Mouse (Mus musculus): ENCODE results near the gene Dbx1. TPM values are rescaled to one million over a fixed set of nuclear protein-coding genes. Genes with fewer than 3 reads are reported as not detected.
A peak's percentile ranks its signal among the peaks of the same experiment; 100 is the strongest.

Gene Dbx1
- polyA plus RNA-seq, 1 experiment from 2014 or later = not detected

- Histone ChIP-seq H3K9me3 (ENCODE audit: low read length) (no peaks in the 10 kb centered on the region), H3K27me3 (ENCODE audit: insufficient read depth, low read length) (no peaks in the 10 kb centered on the region), H3K4me2 (ENCODE audit: low read depth, low read length) (no peak overlapping the region), H3K27ac (ENCODE audit: low read depth) (no peak overlapping the region), H3K4me3 (ENCODE audit: low read depth, low read length) (no peak overlapping the region), H3K4me1 (ENCODE audit: insufficient read depth) (no peaks in the 10 kb centered on the region), H3K9ac (replicated peaks) (no peak overlapping the region), H3K36me3 (replicated peaks; ENCODE audit: insufficient read depth, low read length) (peaks cover 32% of the 10 kb centered on the region)
- 72% methylated on average over 3 of the region's 3 CpGs for WGBS (ENCODE audit: insufficient replicate concordance)
- no peak for ATAC-seq
- TF ChIP-seq EP300 (IDR thresholded peaks at IDR 0.05; ENCODE audit: low read depth) (no peak), CTCF (IDR thresholded peaks at IDR 0.05; ENCODE audit: low read depth) (no peak)
- DNase-seq = no peak
These were observed 38.9 kb downstream of the Dbx1 start for GRCm38 (mm10) chr7:49597776-49598175.

- no peak overlapping the region for H3K9ac ChIP-seq (replicated peaks)
- DNase-seq (no peak), ATAC-seq (no peak)
- H3K4me1 ChIP-seq (ENCODE audit: insufficient read depth) = no peaks in the 10 kb centered on the region
- no peak overlapping the region for H3K27ac ChIP-seq (ENCODE audit: low read depth)
- no peak overlapping the region for H3K4me2 ChIP-seq (ENCODE audit: low read depth, low read length)
- 82% methylated on average over 8 of the region's 8 CpGs for WGBS (ENCODE audit: insufficient replicate concordance)
- TF ChIP-seq CTCF (IDR thresholded peaks at IDR 0.05; ENCODE audit: low read depth) (no peak), EP300 (IDR thresholded peaks at IDR 0.05; ENCODE audit: low read depth) (no peak)
- peaks cover 49% of the 10 kb centered on the region for H3K36me3 ChIP-seq (replicated peaks; ENCODE audit: insufficient read depth, low read length)
- no peaks in the 10 kb centered on the region for H3K9me3 ChIP-seq (ENCODE audit: low read length)
- no peak overlapping the region for H3K4me3 ChIP-seq (ENCODE audit: low read depth, low read length)
- H3K27me3 ChIP-seq (ENCODE audit: insufficient read depth, low read length) = no peaks in the 10 kb centered on the region
These were observed 47.0 kb downstream of the Dbx1 start for GRCm38 (mm10) chr7:49589635-49590034.

GRCm38 (mm10) chr7:49586530-49587120 lies 50.0 kb downstream of the Dbx1 start:
- Histone ChIP-seq H3K4me2 (ENCODE audit: low read depth, low read length) (no peak overlapping the region), H3K4me1 (ENCODE audit: insufficient read depth) (no peaks in the 10 kb centered on the region), H3K36me3 (replicated peaks; ENCODE audit: insufficient read depth, low read length) (peaks cover 43% of the 10 kb centered on the region), H3K27ac (ENCODE audit: low read depth) (no peak overlapping the region), H3K27me3 (ENCODE audit: insufficient read depth, low read length) (no peaks in the 10 kb centered on the region), H3K4me3 (ENCODE audit: low read depth, low read length) (no peak overlapping the region), H3K9me3 (ENCODE audit: low read length) (no peaks in the 10 kb centered on the region), H3K9ac (replicated peaks) (no peak overlapping the region)
- no peak for TF ChIP-seq EP300 (IDR thresholded peaks at IDR 0.05; ENCODE audit: low read depth)
- TF ChIP-seq CTCF (IDR thresholded peaks at IDR 0.05; ENCODE audit: low read depth) = no peak
- ATAC-seq (no peak), DNase-seq (no peak)
- 87% methylated on average over 5 of the region's 5 CpGs for WGBS (ENCODE audit: insufficient replicate concordance)

GRCm38 (mm10) chr7:49583176-49583575 lies 53.5 kb downstream of the Dbx1 start:
- H3K4me3 ChIP-seq (ENCODE audit: low read depth, low read length) = no peak overlapping the region
- 83% methylated on average over 6 of the region's 6 CpGs for WGBS (ENCODE audit: insufficient replicate concordance)
- H3K36me3 ChIP-seq (replicated peaks; ENCODE audit: insufficient read depth, low read length) = peaks cover 33% of the 10 kb centered on the region
- ATAC-seq (no peak), DNase-seq (no peak)
- TF ChIP-seq CTCF (IDR thresholded peaks at IDR 0.05; ENCODE audit: low read depth) = no peak
- no peak for TF ChIP-seq EP300 (IDR thresholded peaks at IDR 0.05; ENCODE audit: low read depth)
- H3K27ac ChIP-seq (ENCODE audit: low read depth) = no peak overlapping the region
- no peaks in the 10 kb centered on the region for H3K4me1 ChIP-seq (ENCODE audit: insufficient read depth)
- H3K4me2 ChIP-seq (ENCODE audit: low read depth, low read length) = no peak overlapping the region
- H3K9ac ChIP-seq (replicated peaks) = no peak overlapping the region
- H3K27me3 ChIP-seq (ENCODE audit: insufficient read depth, low read length) = no peaks in the 10 kb centered on the region
- H3K9me3 ChIP-seq (ENCODE audit: low read length) = no peaks in the 10 kb centered on the region

GRCm38 (mm10) chr7:49582551-49582950 lies 54.1 kb downstream of the Dbx1 start:
- H3K4me3 ChIP-seq (ENCODE audit: low read depth, low read length) = no peak overlapping the region
- TF ChIP-seq CTCF (IDR thresholded peaks at IDR 0.05; ENCODE audit: low read depth) (no peak), EP300 (IDR thresholded peaks at IDR 0.05; ENCODE audit: low read depth) (no peak)
- no peaks in the 10 kb centered on the region for H3K4me1 ChIP-seq (ENCODE audit: insufficient read depth)
- 61% methylated on average over 7 of the region's 7 CpGs for WGBS (ENCODE audit: insufficient replicate concordance)
- DNase-seq = no peak
- no peak overlapping the region for H3K9ac ChIP-seq (replicated peaks)
- H3K27ac ChIP-seq (ENCODE audit: low read depth) = no peak overlapping the region
- ATAC-seq = peak; percentile 15; the same call in 1 of the 2 replicates
- no peaks in the 10 kb centered on the region for H3K27me3 ChIP-seq (ENCODE audit: insufficient read depth, low read length)
- no peaks in the 10 kb centered on the region for H3K9me3 ChIP-seq (ENCODE audit: low read length)
- H3K36me3 ChIP-seq (replicated peaks; ENCODE audit: insufficient read depth, low read length) = peaks cover 27% of the 10 kb centered on the region
- no peak overlapping the region for H3K4me2 ChIP-seq (ENCODE audit: low read depth, low read length)

GRCm38 (mm10) chr7:49581951-49582350 lies 54.7 kb downstream of the Dbx1 start:
- H3K27ac ChIP-seq (ENCODE audit: low read depth) = no peak overlapping the region
- TF ChIP-seq EP300 (IDR thresholded peaks at IDR 0.05; ENCODE audit: low read depth) (no peak), CTCF (IDR thresholded peaks at IDR 0.05; ENCODE audit: low read depth) (no peak)
- WGBS (ENCODE audit: insufficient replicate concordance) = 80% methylated on average over 2 of the region's 2 CpGs

More at GRCm38 (mm10) chr7:49581951-49582350, 54.7 kb downstream of the Dbx1 start:
- ATAC-seq = no peak
- H3K4me1 ChIP-seq (ENCODE audit: insufficient read depth) = no peaks in the 10 kb centered on the region
- no peak overlapping the region for H3K4me2 ChIP-seq (ENCODE audit: low read depth, low read length)
- no peaks in the 10 kb centered on the region for H3K9me3 ChIP-seq (ENCODE audit: low read length)
- DNase-seq = no peak
- H3K9ac ChIP-seq (replicated peaks) = no peak overlapping the region
- H3K27me3 ChIP-seq (ENCODE audit: insufficient read depth, low read length) = no peaks in the 10 kb centered on the region
- H3K4me3 ChIP-seq (ENCODE audit: low read depth, low read length) = no peak overlapping the region
- H3K36me3 ChIP-seq (replicated peaks; ENCODE audit: insufficient read depth, low read length) = peaks cover 22% of the 10 kb centered on the region

Other genes with a start within 250 kb of the Dbx1 start
- gene Htatip2, start 122.3 kb upstream of the Dbx1 start, polyA plus RNA-seq (2015; fragmentation: Nextera tagmentation; extraction: Ambion mirVana) = 56.7 and 65.5 TPM in 2 replicates
- gene Prmt3, start 141.5 kb upstream of the Dbx1 start, polyA plus RNA-seq (2015; fragmentation: Nextera tagmentation; extraction: Ambion mirVana) = 14.6 and 16.2 TPM in 2 replicates

Data from liver, postnatal 0 days (tissue).